Comparison of ENCODE assay signal across 12 mouse cellular contexts in genomic region chr3:41606330-41606664, GRCm38 (mm10). TPM values are rescaled to one million over a fixed set of nuclear protein-coding genes. Genes with fewer than 3 reads are reported as not detected.
DNase-seq lines count a peak whose midpoint lies in the region; ATAC-seq and TF ChIP-seq lines count a peak whose summit lies in the region.
"Had no signal": no experiment of that assay in that cellular context is flagged by ENCODE, and none has a peak within 500 bp of the region (broad histone marks: within the 10 kb centered on the region; RNA-seq: fewer than 3 reads in every experiment).

No protein-coding gene starts in this region.

- no peak overlapping the region for H3K27ac ChIP-seq in cerebellum, adult 2 months (ENCODE audit: insufficient read depth, low read length)
- H3K27ac ChIP-seq in layer of hippocampus, adult 2 months = no peak overlapping the region
- H3K27ac ChIP-seq: forebrain, embryonic 13.5 days; lung, embryonic 15.5 days had no signal

- H3K36me3 ChIP-seq in E14TG2a.4 (ENCODE audit: insufficient read depth, low read length) = peaks cover 99% of the 10 kb centered on the region

- 0 out of 2 replicates have a peak, but pooled peaks have one; percentile 27 for TF ChIP-seq CTCF in cerebellum, adult 2 months (IDR thresholded peaks at IDR 0.05; ENCODE audit: borderline replicate concordance, insufficient read depth, low read depth, low read length)
- peak; percentile 78 for TF ChIP-seq CTCF in layer of hippocampus, adult 2 months (conservative IDR thresholded peaks at IDR 0.05)
- peak; percentile 35; the same call in 1 of the 2 replicates for TF ChIP-seq CTCF in E14TG2a.4 (conservative IDR thresholded peaks at IDR 0.05; ENCODE audit: low read length)

- no peak for TF ChIP-seq POLR2A in cerebellum, adult 2 months (IDR thresholded peaks at IDR 0.05; ENCODE audit: borderline replicate concordance, insufficient read depth, low read length)

- WGBS in cerebellum, adult 2 months = 88% methylated on average over 4 of the region's 4 CpGs

- ATAC-seq in megakaryocyte-erythroid progenitor cell, adult 5-6 weeks (replicated peaks; ENCODE audit: low FRiP score, low TSS enrichment, poor library complexity, severe bottlenecking) = peak; percentile 69
- ATAC-seq: forebrain, embryonic 13.5 days had no signal

- no peak for DNase-seq in cerebellum, adult 2 months
- no peak for DNase-seq in cerebellum, adult 9-10 months
- DNase-seq in layer of hippocampus, adult 2 months (ENCODE audit: low spot score in 2 of 2) = no peak
- DNase-seq in layer of hippocampus, adult 9-11 months = no peak
- DNase-seq in kidney, adult 11 months = no peak
- DNase-seq in testis, postnatal 10 days (ENCODE audit: low spot score) = no peak
- DNase-seq: kidney, postnatal 14 days; thymus, adult 2 months had no signal

- H3K9me3 ChIP-seq in E14TG2a.4 (ENCODE audit: low read length) = no peaks in the 10 kb centered on the region
- H3K9me3 ChIP-seq: forebrain, embryonic 13.5 days; lung, embryonic 15.5 days had no signal

- no peaks in the 10 kb centered on the region for H3K4me1 ChIP-seq in cerebellum, adult 2 months (ENCODE audit: control insufficient read depth, insufficient read depth, low read length)
- H3K4me1 ChIP-seq in E14TG2a.4 (replicated peaks; ENCODE audit: low read depth, low read length) = peaks cover 98% of the 10 kb centered on the region
- H3K4me1 ChIP-seq: lung, embryonic 15.5 days had no signal

- H3K4me3 ChIP-seq in cerebellum, adult 2 months (replicated peaks; ENCODE audit: insufficient read depth, low read depth, low read length) = no peak overlapping the region
- no peak overlapping the region for H3K4me3 ChIP-seq in layer of hippocampus, adult 2 months
- H3K4me3 ChIP-seq in E14TG2a.4 (replicated peaks; ENCODE audit: low read length) = no peak overlapping the region
- H3K4me3 ChIP-seq: forebrain, embryonic 13.5 days; lung, embryonic 15.5 days had no signal

- no peaks in the 10 kb centered on the region for H3K27me3 ChIP-seq in cerebellum, adult 2 months (ENCODE audit: control insufficient read depth, insufficient read depth, low read length)
- no peaks in the 10 kb centered on the region for H3K27me3 ChIP-seq in E14TG2a.4 (ENCODE audit: insufficient read depth, low read length)
- H3K27me3 ChIP-seq: forebrain, embryonic 13.5 days; lung, embryonic 15.5 days had no signal

RNA-seq across cellular contexts. Expression of gene Jade1, which starts 50.8 kb away (rescaled TPM):
- polyA plus RNA-seq in cerebellum, adult 2 months (2012; rRNA removed) = 30.1 and 31.8 TPM in 2 replicates
- 10 to 100 TPM; 34.4 to 35.9 TPM for total RNA-seq in layer of hippocampus, adult 2 months (2021)
- 29.8 and 38.0 TPM in 2 replicates for total RNA-seq in megakaryocyte-erythroid progenitor cell, adult 5-6 weeks (2014; fragmentation: Nextera tagmentation)
- total RNA-seq in megakaryocyte-erythroid progenitor cell, adult 5-6 weeks (2017) = 36.1 and 36.3 TPM in 2 replicates

Comparison
In these comparisons a context has a peak if more than half of its experiments do, and no peak if none do; other contexts are left out.
1. CTCF ChIP-seq: peak in every context shown above with its lines; median percentile 78 in layer of hippocampus, adult 2 months; 35 in E14TG2a.4; 27 in cerebellum, adult 2 months.